Mouse (Mus musculus) CD4-positive, CD25-positive, alpha-beta regulatory T cell, adult 9 weeks (primary cell): ENCODE data around the gene Csf3r. TPM values are rescaled to one million over a fixed set of nuclear protein-coding genes. Genes with fewer than 3 reads are reported as not detected.

Experiments
- polyA plus RNA-seq: library from polyadenylated mRNA; unstranded; fragments of 100-300 nt; shearing (Covaris generic); gene quantifications from one replicate; pipeline ENCODE4 v1.2.1, GENCODE M21; 2017

Csf3r gene
- polyA plus RNA-seq, result not detected

DNA sequence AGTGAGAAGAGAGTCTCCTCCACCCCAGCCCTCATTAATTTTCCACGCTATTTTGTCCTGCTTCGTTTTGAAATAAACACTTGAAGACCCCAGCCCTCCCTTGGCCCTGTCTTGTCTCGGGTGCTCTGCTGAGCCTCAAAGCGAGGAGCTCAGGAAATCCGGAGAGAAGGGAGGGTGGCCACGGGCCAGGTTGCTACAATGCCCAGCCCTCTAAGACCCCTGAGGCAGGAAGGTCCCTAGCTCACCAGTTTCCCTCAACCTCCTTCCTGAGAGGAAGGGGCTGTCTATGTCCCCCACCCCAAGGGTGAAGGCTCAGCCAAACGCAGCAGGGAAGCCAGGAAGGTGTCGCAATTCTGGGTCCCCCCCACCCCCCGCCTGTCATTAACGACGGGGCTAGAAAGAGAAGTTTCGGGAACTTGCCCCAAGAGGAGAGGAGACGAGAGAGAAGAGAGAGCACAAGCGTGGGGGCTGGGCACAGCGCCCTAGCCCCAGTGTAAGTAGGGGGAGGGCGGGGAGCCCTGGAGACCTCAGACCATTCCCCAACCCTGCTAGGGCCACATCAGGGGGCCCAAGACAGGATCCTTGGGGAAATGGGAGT, at the start of gene Csf3r:
Gene Csf3r (plus strand): TSS at position 248 of the 598 bp plus-strand sequence.

DNA sequence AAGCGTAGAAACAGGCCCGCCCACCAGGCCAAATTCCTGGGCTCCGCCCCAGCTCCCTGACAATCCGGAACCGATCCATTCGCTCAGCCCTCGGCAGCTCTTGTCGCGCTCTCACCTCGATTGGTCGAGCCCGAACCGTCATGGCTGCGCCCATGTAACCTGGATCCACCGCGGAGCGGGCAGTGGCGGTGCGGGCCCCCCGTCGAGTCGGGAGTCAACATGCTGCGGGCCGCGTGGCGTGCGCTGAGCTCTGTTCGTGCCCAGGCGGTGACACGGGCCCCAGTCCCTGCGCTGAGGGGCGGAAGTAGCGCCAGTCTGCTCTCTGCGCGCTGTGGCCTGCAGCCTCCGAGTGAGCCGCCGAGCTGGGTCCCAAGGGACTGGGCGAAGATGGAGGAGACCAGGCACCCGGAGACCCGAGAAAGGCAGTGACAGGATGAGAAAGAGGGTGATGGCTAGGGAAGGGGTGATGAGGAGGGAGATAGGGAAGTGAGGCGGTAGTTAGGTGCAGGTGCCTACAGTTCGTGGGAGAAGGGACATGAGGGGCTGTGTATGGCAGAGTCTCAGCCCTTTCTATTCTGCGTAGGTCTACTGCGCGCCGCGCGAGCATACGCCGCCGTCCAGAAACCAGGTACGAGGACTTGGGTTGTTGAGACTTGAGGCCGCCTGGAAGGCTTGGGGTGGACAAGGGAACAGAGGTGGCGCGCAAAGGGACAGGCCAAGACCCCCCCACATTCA, 22.7 kb downstream of the Csf3r start, which contains the start of gene Mrps15:
Gene Mrps15 (plus strand): TSS at position 75 of the 735 bp plus-strand sequence.

DNA sequence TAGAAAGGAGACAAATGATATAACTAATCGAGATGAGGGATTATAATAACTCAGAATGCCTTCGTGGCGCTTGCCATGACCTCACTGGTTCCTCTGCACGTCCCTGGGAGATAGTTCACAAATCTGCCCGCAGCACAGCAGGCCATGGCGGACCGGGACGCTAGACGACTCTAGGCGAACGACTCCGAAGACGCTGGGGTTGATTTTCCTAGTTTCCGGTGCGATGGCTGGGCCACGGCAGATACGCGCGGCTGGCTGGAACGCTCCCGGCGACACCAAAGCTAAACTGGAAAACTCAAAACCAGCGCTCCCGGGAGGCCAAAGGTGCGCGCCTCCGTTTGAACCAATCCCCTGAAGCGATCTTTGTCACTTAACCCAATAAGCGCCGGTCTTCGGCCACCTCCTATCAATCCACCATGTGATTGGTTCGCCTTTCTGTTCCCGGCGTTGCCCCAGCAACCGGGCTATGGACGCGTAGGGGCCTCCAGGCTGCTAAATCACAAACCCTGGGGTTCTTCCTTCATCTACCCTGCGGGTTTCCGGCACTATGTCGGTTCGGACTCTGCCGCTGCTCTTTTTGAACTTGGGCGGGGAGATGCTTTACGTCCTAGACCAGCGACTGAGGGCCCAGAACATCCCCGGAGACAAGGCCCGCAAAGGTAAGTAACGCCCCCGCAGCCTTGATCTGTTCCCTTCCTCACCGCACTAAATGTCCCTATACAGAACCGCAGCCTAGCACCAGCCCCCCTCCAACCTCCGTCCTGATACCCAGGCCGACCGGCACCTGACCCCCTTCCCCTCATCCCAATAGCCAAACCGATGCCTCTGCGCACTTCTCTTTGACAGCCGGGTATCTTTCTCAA, 34.0 kb downstream of the Csf3r start, which contains the start of gene Oscp1:
Gene Oscp1 (plus strand): TSS at position 432 of the 863 bp plus-strand sequence.

Other genes starting within 250 kb of the Csf3r start
- gene Mrps15, start 22.4 kb downstream of the Csf3r start, polyA plus RNA-seq, result 52.6 TPM
- 0.38 TPM for gene Oscp1, start 34.0 kb downstream of the Csf3r start, polyA plus RNA-seq
- 70.0 TPM for gene Lsm10, start 72.1 kb downstream of the Csf3r start, polyA plus RNA-seq
- 8.3 TPM for gene Stk40, start 79.4 kb downstream of the Csf3r start, polyA plus RNA-seq
- 24.9 TPM for gene Eva1b, start 123.2 kb downstream of the Csf3r start, polyA plus RNA-seq
- gene Sh3d21, start 138.9 kb downstream of the Csf3r start, polyA plus RNA-seq, result 0.92 TPM
- 267 TPM for gene Thrap3, start 178.2 kb downstream of the Csf3r start, polyA plus RNA-seq
- 4.3 TPM for gene Map7d1, start 231.8 kb downstream of the Csf3r start, polyA plus RNA-seq
- gene Trappc3, start 237.8 kb downstream of the Csf3r start, polyA plus RNA-seq, result 124 TPM